Mouse (Mus musculus) limb, embryonic 11.5 days (tissue): ENCODE results near the gene Ltbp1. TPM values are rescaled to one million over a fixed set of nuclear protein-coding genes. Genes with fewer than 3 reads are reported as not detected.

Experiments
- ATAC-seq: fragments of 200-750 bp; cut with Nextera tagmentation; 2 replicates; pipeline ENCODE4 v1.8.0; 2017; ENCODE audit warnings: low read depth; ENCODE audit not compliant: insufficient number of reproducible peaks, low FRiP score, low TSS enrichment
- DNase-seq: peaks from one replicate; pipeline ENCODE4 v3.0.0-alpha.2; 2015; ENCODE audit warnings: low spot score
- H3K27ac ChIP-seq: fragments of 300-500 bp; sonication (generic); replicated peaks from 2 replicates; pipeline ENCODE4 v1.5.1; 2014; ENCODE audit warnings: low read depth, mild to moderate bottlenecking, low read length
- H3K27me3 ChIP-seq: fragments of 300-500 bp; sonication (generic); 2 replicates; pipeline ENCODE4 v1.6.1; 2014; ENCODE audit warnings: mild to moderate bottlenecking, low read length, mixed read lengths; ENCODE audit not compliant: control insufficient read depth, insufficient read depth
- H3K36me3 ChIP-seq: fragments of 300-500 bp; sonication (generic); 2 replicates; pipeline ENCODE4 v1.6.1; 2014; ENCODE audit warnings: mild to moderate bottlenecking, low read length, moderate library complexity, mixed read lengths; ENCODE audit not compliant: control insufficient read depth, insufficient read depth
- H3K4me1 ChIP-seq: fragments of 300-500 bp; sonication (generic); 2 replicates; pipeline ENCODE4 v1.6.1; 2014; ENCODE audit warnings: low read length, mixed read lengths; ENCODE audit not compliant: control insufficient read depth, insufficient read depth
- H3K4me2 ChIP-seq: fragments of 300-500 bp; sonication (generic); 2 replicates; pipeline ENCODE4 v1.6.1; 2014; ENCODE audit warnings: low read depth, mild to moderate bottlenecking, moderate library complexity; ENCODE audit not compliant: severe bottlenecking
- H3K4me3 ChIP-seq: fragments of 300-500 bp; sonication (generic); 2 replicates; pipeline ENCODE4 v1.5.1; 2014; ENCODE audit warnings: low read depth, low read length
- H3K9ac ChIP-seq: fragments of 300-500 bp; sonication (generic); 2 replicates; pipeline ENCODE4 v1.6.1; 2014; ENCODE audit warnings: mild to moderate bottlenecking, low read length
- H3K9me3 ChIP-seq: fragments of 300-500 bp; sonication (generic); 2 replicates; pipeline ENCODE4 v1.6.1; 2016; ENCODE audit warnings: low read length; ENCODE audit not compliant: control insufficient read depth
- WGBS: fragments of 180-500 bp; shearing (Covaris S2); extraction: QIAGEN DNeasy Blood & Tissue Kit; methylation state at CpG from one replicate; pipeline ENCODE4 v1.1.7; 2014; 5-methylcytosine and 5-hydroxymethylcytosine counted together
- polyA plus RNA-seq: library from polyadenylated mRNA; unstranded; fragments of >200 nt; fragmentation: Nextera tagmentation; extraction: Ambion mirVana; gene quantifications from 2 replicates; pipeline ENCODE4 v1.2.1, GENCODE M21; 2014

Gene Ltbp1
- polyA plus RNA-seq, 1 experiment from 2014 or later = 29.8 TPM

- no peak overlapping the region for H3K4me2 ChIP-seq
- H3K27me3 ChIP-seq = no peaks in the 10 kb centered on the region
- 26% methylated on average over 3 of the region's 3 CpGs for WGBS
- H3K36me3 ChIP-seq = no peaks in the 10 kb centered on the region
- ATAC-seq (no peak), DNase-seq (no peak)
- H3K27ac ChIP-seq = no peak overlapping the region
- no peaks in the 10 kb centered on the region for H3K4me1 ChIP-seq
- no peaks in the 10 kb centered on the region for H3K9me3 ChIP-seq
- H3K4me3 ChIP-seq = no peak overlapping the region
- no peak overlapping the region for H3K9ac ChIP-seq
These were observed 234.2 kb downstream of the Ltbp1 start for GRCm38 (mm10) chr17:75239545-75239944.

GRCm38 (mm10) chr17:75242086-75242485, 236.7 kb downstream of the Ltbp1 start:
- ATAC-seq (no peak), DNase-seq (no peak)
- Histone ChIP-seq H3K4me2 (no peak overlapping the region), H3K27me3 (no peaks in the 10 kb centered on the region), H3K4me3 (no peak overlapping the region), H3K9ac (no peak overlapping the region), H3K27ac (no peak overlapping the region), H3K4me1 (no peaks in the 10 kb centered on the region), H3K36me3 (no peaks in the 10 kb centered on the region), H3K9me3 (no peaks in the 10 kb centered on the region)
- WGBS = 97% methylated on average over 1 of the region's 1 CpGs

GRCm38 (mm10) chr17:75243221-75243620, 237.9 kb downstream of the Ltbp1 start:
- DNase-seq (no peak), ATAC-seq (no peak)
- Histone ChIP-seq H3K4me2 (no peak overlapping the region), H3K9me3 (no peaks in the 10 kb centered on the region), H3K27me3 (no peaks in the 10 kb centered on the region), H3K27ac (no peak overlapping the region), H3K4me3 (no peak overlapping the region), H3K9ac (no peak overlapping the region), H3K36me3 (no peaks in the 10 kb centered on the region), H3K4me1 (no peaks in the 10 kb centered on the region)
- WGBS = 50% methylated on average over 1 of the region's 1 CpGs

GRCm38 (mm10) chr17:75244148-75244547, 238.8 kb downstream of the Ltbp1 start:
- H3K4me1 ChIP-seq = no peaks in the 10 kb centered on the region
- no peaks in the 10 kb centered on the region for H3K27me3 ChIP-seq
- WGBS = 93% methylated on average over 3 of the region's 3 CpGs
- H3K27ac ChIP-seq = no peak overlapping the region
- H3K9me3 ChIP-seq = no peaks in the 10 kb centered on the region
- H3K36me3 ChIP-seq = no peaks in the 10 kb centered on the region
- ATAC-seq (no peak), DNase-seq (no peak)
- no peak overlapping the region for H3K9ac ChIP-seq
- H3K4me3 ChIP-seq = no peak overlapping the region
- no peak overlapping the region for H3K4me2 ChIP-seq

- 94% methylated on average over 7 of the region's 7 CpGs for WGBS
- ATAC-seq = no peak
These were observed 239.7 kb downstream of the Ltbp1 start for GRCm38 (mm10) chr17:75245085-75245484.

GRCm38 (mm10) chr17:75248632-75249031, 243.3 kb downstream of the Ltbp1 start:
- ATAC-seq (no peak), DNase-seq (no peak)
- no peaks in the 10 kb centered on the region for H3K9me3 ChIP-seq
- H3K36me3 ChIP-seq = no peaks in the 10 kb centered on the region
- H3K4me3 ChIP-seq = no peak overlapping the region
- H3K4me1 ChIP-seq = no peaks in the 10 kb centered on the region
- no peak overlapping the region for H3K27ac ChIP-seq
- H3K27me3 ChIP-seq = no peaks in the 10 kb centered on the region
- 37% methylated on average over 10 of the region's 10 CpGs for WGBS
- no peak overlapping the region for H3K4me2 ChIP-seq
- no peak overlapping the region for H3K9ac ChIP-seq

More at GRCm38 (mm10) chr17:75245085-75245484, 239.7 kb downstream of the Ltbp1 start:
- H3K4me1 ChIP-seq = no peaks in the 10 kb centered on the region
- H3K4me3 ChIP-seq = no peak overlapping the region
- no peaks in the 10 kb centered on the region for H3K36me3 ChIP-seq
- H3K9ac ChIP-seq = no peak overlapping the region
- H3K9me3 ChIP-seq = no peaks in the 10 kb centered on the region
- H3K4me2 ChIP-seq = no peak overlapping the region
- DNase-seq = no peak
- H3K27ac ChIP-seq = no peak overlapping the region
- no peaks in the 10 kb centered on the region for H3K27me3 ChIP-seq

- no peak overlapping the region for H3K4me2 ChIP-seq
- 85% methylated on average over 6 of the region's 6 CpGs for WGBS
- ATAC-seq = no peak
- DNase-seq = no peak
- no peak overlapping the region for H3K9ac ChIP-seq
- H3K9me3 ChIP-seq = no peaks in the 10 kb centered on the region
- H3K36me3 ChIP-seq = no peaks in the 10 kb centered on the region
- no peaks in the 10 kb centered on the region for H3K4me1 ChIP-seq
- H3K4me3 ChIP-seq = no peak overlapping the region
- no peaks in the 10 kb centered on the region for H3K27me3 ChIP-seq
- H3K27ac ChIP-seq = no peak overlapping the region
These were observed 245.2 kb downstream of the Ltbp1 start for GRCm38 (mm10) chr17:75250571-75250970.

GRCm38 (mm10) chr17:75251094-75251493, 245.7 kb downstream of the Ltbp1 start:
- 89% methylated on average over 6 of the region's 6 CpGs for WGBS
- H3K9ac ChIP-seq = no peak overlapping the region
- no peak overlapping the region for H3K4me3 ChIP-seq
- H3K9me3 ChIP-seq = no peaks in the 10 kb centered on the region
- H3K4me2 ChIP-seq = no peak overlapping the region
- no peaks in the 10 kb centered on the region for H3K27me3 ChIP-seq
- no peaks in the 10 kb centered on the region for H3K4me1 ChIP-seq
- DNase-seq = no peak
- no peak for ATAC-seq
- no peaks in the 10 kb centered on the region for H3K36me3 ChIP-seq
- H3K27ac ChIP-seq = no peak overlapping the region

- H3K9me3 ChIP-seq = no peaks in the 10 kb centered on the region
- no peaks in the 10 kb centered on the region for H3K4me1 ChIP-seq
- no peak overlapping the region for H3K4me3 ChIP-seq
- H3K4me2 ChIP-seq = no peak overlapping the region
- no peak for DNase-seq
- no peak overlapping the region for H3K9ac ChIP-seq
- no peak for ATAC-seq
- H3K27ac ChIP-seq = no peak overlapping the region
- H3K36me3 ChIP-seq = no peaks in the 10 kb centered on the region
- 95% methylated on average over 5 of the region's 5 CpGs for WGBS
- no peaks in the 10 kb centered on the region for H3K27me3 ChIP-seq
These were observed 247.2 kb downstream of the Ltbp1 start for GRCm38 (mm10) chr17:75252540-75252939.
